Mouse (Mus musculus): Measurements from ENCODE around the gene Gm43191. TPM values are rescaled to one million over a fixed set of nuclear protein-coding genes. Genes with fewer than 3 reads are reported as not detected.
"Not testable (repeated sequence)": the region's sequence is repeated elsewhere in the genome, so short reads cannot be mapped to it uniquely, and the experiment has no call there.

Gene Gm43191
- polyA plus RNA-seq, 1 experiment from 2014 or later: not detected

- ATAC-seq: no peak
- H3K9ac ChIP-seq (replicated peaks; ENCODE audit: low read depth, low read length): no peak overlapping the region
- H3K4me1 ChIP-seq (replicated peaks; ENCODE audit: control insufficient read depth, insufficient read depth, low read length): no peaks in the 10 kb centered on the region
- no peaks in the 10 kb centered on the region for H3K9me3 ChIP-seq (ENCODE audit: control insufficient read depth, low read length)
- no peak overlapping the region for H3K4me2 ChIP-seq (ENCODE audit: low read length)
- no peak overlapping the region for H3K4me3 ChIP-seq (replicated peaks; ENCODE audit: low read length)
- H3K27ac ChIP-seq (ENCODE audit: low read length): no peak overlapping the region
- H3K27me3 ChIP-seq (replicated peaks; ENCODE audit: control insufficient read depth, insufficient read depth, low read length): no peaks in the 10 kb centered on the region
- WGBS: 69% methylated on average over 3 of the region's 3 CpGs
- H3K36me3 ChIP-seq (ENCODE audit: control insufficient read depth, insufficient read depth): no peaks in the 10 kb centered on the region; the same call in 1 of the 2 replicates
Observed at GRCm38 (mm10) chr3:116694312-116694711, 13.3 kb upstream of the Gm43191 start.

- not testable (repeated sequence) for H3K4me3 ChIP-seq (replicated peaks; ENCODE audit: low read length); H3K27me3 ChIP-seq (replicated peaks; ENCODE audit: control insufficient read depth, insufficient read depth, low read length); H3K4me2 ChIP-seq (ENCODE audit: low read length); H3K9ac ChIP-seq (replicated peaks; ENCODE audit: low read depth, low read length); H3K27ac ChIP-seq (ENCODE audit: low read length); H3K9me3 ChIP-seq (ENCODE audit: control insufficient read depth, low read length); H3K36me3 ChIP-seq (ENCODE audit: control insufficient read depth, insufficient read depth); ATAC-seq
- peaks cover 15% of the 10 kb centered on the region for H3K4me1 ChIP-seq (replicated peaks; ENCODE audit: control insufficient read depth, insufficient read depth, low read length)
- WGBS: 94% methylated on average over 9 of the region's 9 CpGs
Observed at GRCm38 (mm10) chr3:116664281-116664680, 16.8 kb downstream of the Gm43191 start.

GRCm38 (mm10) chr3:116662463-116662863 is 18.6 kb downstream of the Gm43191 start, which contains the start of gene Mfsd14a:
Mfsd14a (minus strand) TSS chr3:116662677.
- H3K4me1 ChIP-seq (replicated peaks; ENCODE audit: control insufficient read depth, insufficient read depth, low read length): peaks cover 21% of the 10 kb centered on the region
- ATAC-seq: peak; percentile 99
- H3K27me3 ChIP-seq (replicated peaks; ENCODE audit: control insufficient read depth, insufficient read depth, low read length): no peaks in the 10 kb centered on the region
- no peaks in the 10 kb centered on the region for H3K9me3 ChIP-seq (ENCODE audit: control insufficient read depth, low read length)
- peak within 1 kb of the TSS; percentile 89 for H3K27ac ChIP-seq (ENCODE audit: low read length)
- H3K36me3 ChIP-seq (ENCODE audit: control insufficient read depth, insufficient read depth): no peaks in the 10 kb centered on the region
- H3K4me3 ChIP-seq (replicated peaks; ENCODE audit: low read length): peak within 1 kb of the TSS; percentile 77
- H3K4me2 ChIP-seq (ENCODE audit: low read length): peak within 1 kb of the TSS; percentile 60
- 0% methylated on average over 39 of the region's 39 CpGs for WGBS
- peak within 1 kb of the TSS; percentile 85 for H3K9ac ChIP-seq (replicated peaks; ENCODE audit: low read depth, low read length)

GRCm38 (mm10) chr3:116661870-116662414 is 19.1 kb downstream of the Gm43191 start:
- H3K9ac ChIP-seq (replicated peaks; ENCODE audit: low read depth, low read length): peak overlapping the region; percentile 85
- under 1% methylated on average over 59 of the region's 68 CpGs for WGBS
- peak overlapping the region; percentile 56 for H3K4me2 ChIP-seq (ENCODE audit: low read length)
- H3K4me1 ChIP-seq (replicated peaks; ENCODE audit: control insufficient read depth, insufficient read depth, low read length): peaks cover 21% of the 10 kb centered on the region
- H3K9me3 ChIP-seq (ENCODE audit: control insufficient read depth, low read length): no peaks in the 10 kb centered on the region
- no peaks in the 10 kb centered on the region for H3K36me3 ChIP-seq (ENCODE audit: control insufficient read depth, insufficient read depth)
- peak; percentile 87 for ATAC-seq
- H3K27me3 ChIP-seq (replicated peaks; ENCODE audit: control insufficient read depth, insufficient read depth, low read length): no peaks in the 10 kb centered on the region
- peak overlapping the region; percentile 77 for H3K4me3 ChIP-seq (replicated peaks; ENCODE audit: low read length)
- peak overlapping the region; percentile 89 for H3K27ac ChIP-seq (ENCODE audit: low read length)

- Histone ChIP-seq H3K36me3 (ENCODE audit: control insufficient read depth, insufficient read depth) (no peaks in the 10 kb centered on the region), H3K4me1 (replicated peaks; ENCODE audit: control insufficient read depth, insufficient read depth, low read length) (peaks cover 21% of the 10 kb centered on the region), H3K9ac (replicated peaks; ENCODE audit: low read depth, low read length) (peak overlapping the region; percentile 85), H3K9me3 (ENCODE audit: control insufficient read depth, low read length) (no peaks in the 10 kb centered on the region), H3K4me3 (replicated peaks; ENCODE audit: low read length) (peak overlapping the region; percentile 77), H3K27ac (ENCODE audit: low read length) (peak overlapping the region; percentile 89), H3K27me3 (replicated peaks; ENCODE audit: control insufficient read depth, insufficient read depth, low read length) (no peaks in the 10 kb centered on the region), H3K4me2 (ENCODE audit: low read length) (peak overlapping the region; percentile 56)
- no peak for ATAC-seq
- 5% methylated on average over 16 of the region's 16 CpGs for whole genome bisulfite sequencing
Observed at GRCm38 (mm10) chr3:116661288-116661869, 19.7 kb downstream of the Gm43191 start.

GRCm38 (mm10) chr3:116659856-116660430 is 21.1 kb downstream of the Gm43191 start:
- no peak for ATAC-seq
- no peak overlapping the region for H3K9ac ChIP-seq (replicated peaks; ENCODE audit: low read depth, low read length)
- H3K4me1 ChIP-seq (replicated peaks; ENCODE audit: control insufficient read depth, insufficient read depth, low read length): peaks cover 21% of the 10 kb centered on the region
- H3K27ac ChIP-seq (ENCODE audit: low read length): no peak overlapping the region
- H3K27me3 ChIP-seq (replicated peaks; ENCODE audit: control insufficient read depth, insufficient read depth, low read length): no peaks in the 10 kb centered on the region
- H3K9me3 ChIP-seq (ENCODE audit: control insufficient read depth, low read length): no peaks in the 10 kb centered on the region
- no peak overlapping the region for H3K4me2 ChIP-seq (ENCODE audit: low read length)
- 83% methylated on average over 13 of the region's 13 CpGs for WGBS
- H3K36me3 ChIP-seq (ENCODE audit: control insufficient read depth, insufficient read depth): no peaks in the 10 kb centered on the region
- no peak overlapping the region for H3K4me3 ChIP-seq (replicated peaks; ENCODE audit: low read length)

GRCm38 (mm10) chr3:116658928-116659565 is 22.0 kb downstream of the Gm43191 start:
- no peak overlapping the region for H3K4me3 ChIP-seq (replicated peaks; ENCODE audit: low read length)
- no peaks in the 10 kb centered on the region for H3K9me3 ChIP-seq (ENCODE audit: control insufficient read depth, low read length)
- H3K4me2 ChIP-seq (ENCODE audit: low read length): no peak overlapping the region
- no peaks in the 10 kb centered on the region for H3K36me3 ChIP-seq (ENCODE audit: control insufficient read depth, insufficient read depth)
- peaks cover 21% of the 10 kb centered on the region for H3K4me1 ChIP-seq (replicated peaks; ENCODE audit: control insufficient read depth, insufficient read depth, low read length)
- no peak overlapping the region for H3K9ac ChIP-seq (replicated peaks; ENCODE audit: low read depth, low read length)
- H3K27ac ChIP-seq (ENCODE audit: low read length): no peak overlapping the region
- 60% methylated on average over 15 of the region's 15 CpGs for WGBS
- no peak for ATAC-seq
- H3K27me3 ChIP-seq (replicated peaks; ENCODE audit: control insufficient read depth, insufficient read depth, low read length): no peaks in the 10 kb centered on the region

- Histone ChIP-seq H3K27ac (ENCODE audit: low read length) (no peak overlapping the region), H3K36me3 (ENCODE audit: control insufficient read depth, insufficient read depth) (no peaks in the 10 kb centered on the region), H3K9me3 (ENCODE audit: control insufficient read depth, low read length) (no peaks in the 10 kb centered on the region), H3K4me3 (replicated peaks; ENCODE audit: low read length) (no peak overlapping the region), H3K27me3 (replicated peaks; ENCODE audit: control insufficient read depth, insufficient read depth, low read length) (no peaks in the 10 kb centered on the region), H3K4me1 (replicated peaks; ENCODE audit: control insufficient read depth, insufficient read depth, low read length) (peaks cover 29% of the 10 kb centered on the region), H3K4me2 (ENCODE audit: low read length) (no peak overlapping the region), H3K9ac (replicated peaks; ENCODE audit: low read depth, low read length) (no peak overlapping the region)
- no peak for ATAC-seq
- 82% methylated on average over 7 of the region's 7 CpGs for WGBS
Observed at GRCm38 (mm10) chr3:116656184-116656965, 24.7 kb downstream of the Gm43191 start.

GRCm38 (mm10) chr3:116654051-116654450 is 27.0 kb downstream of the Gm43191 start:
- H3K27me3 ChIP-seq (replicated peaks; ENCODE audit: control insufficient read depth, insufficient read depth, low read length); H3K36me3 ChIP-seq (ENCODE audit: control insufficient read depth, insufficient read depth); H3K4me2 ChIP-seq (ENCODE audit: low read length); H3K9me3 ChIP-seq (ENCODE audit: control insufficient read depth, low read length); H3K27ac ChIP-seq (ENCODE audit: low read length); H3K4me3 ChIP-seq (replicated peaks; ENCODE audit: low read length); ATAC-seq; H3K9ac ChIP-seq (replicated peaks; ENCODE audit: low read depth, low read length): not testable (repeated sequence)
- 96% methylated on average over 11 of the region's 11 CpGs for WGBS
- H3K4me1 ChIP-seq (replicated peaks; ENCODE audit: control insufficient read depth, insufficient read depth, low read length): peaks cover 13% of the 10 kb centered on the region
